Mouse (Mus musculus): ENCODE results near the gene Hist2h3b. TPM values are rescaled to one million over a fixed set of nuclear protein-coding genes. Genes with fewer than 3 reads are reported as not detected.
A peak's percentile ranks its signal among the peaks of the same experiment; 100 is the strongest.

Hist2h3b gene
- polyA plus RNA-seq, 1 experiment from 2014 or later: 17.2 TPM

- WGBS: 75% methylated on average over 5 of the region's 5 CpGs
- Histone ChIP-seq H3K27ac (ENCODE audit: low read length) (no peak overlapping the region), H3K4me2 (ENCODE audit: low read depth, low read length) (no peak overlapping the region), H3K9ac (ENCODE audit: low read length) (no peak overlapping the region), H3K4me3 (ENCODE audit: low read length) (no peak overlapping the region), H3K4me1 (ENCODE audit: control insufficient read depth, insufficient read depth, low read length) (no peaks in the 10 kb centered on the region), H3K27me3 (ENCODE audit: control insufficient read depth, insufficient read depth, low read length) (no peaks in the 10 kb centered on the region; the same call in 1 of the 2 replicates), H3K36me3 (ENCODE audit: control insufficient read depth, insufficient read depth) (no peaks in the 10 kb centered on the region), H3K9me3 (replicated peaks; ENCODE audit: control insufficient read depth, low read length) (no peaks in the 10 kb centered on the region)
- no peak for ATAC-seq (replicated peaks; ENCODE audit: extremely low read depth, insufficient read depth, low FRiP score)
Measured at GRCm38 (mm10) chr3:96255926-96256593, 12.4 kb upstream of the Hist2h3b start.

DNA sequence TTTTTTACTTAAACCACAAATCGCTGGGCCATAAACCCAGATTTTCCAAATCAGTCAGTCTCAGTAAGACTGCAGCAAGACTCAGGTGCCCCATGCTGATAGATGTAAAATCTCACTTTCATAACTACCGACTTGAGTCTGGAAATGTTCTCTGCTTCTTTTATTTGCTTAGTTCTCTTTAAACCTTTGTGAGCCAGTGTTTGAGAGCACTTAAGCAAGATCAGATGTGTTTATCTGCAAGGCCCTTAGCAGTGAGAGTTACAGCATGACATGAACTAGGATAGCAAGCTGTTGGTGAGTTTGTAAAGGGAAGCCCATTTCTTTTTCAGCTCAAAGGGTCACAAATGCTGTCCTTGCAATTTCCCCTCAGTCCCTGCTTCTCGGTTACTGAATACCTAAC is 11.3 kb upstream of the Hist2h3b start:
- H3K4me3 ChIP-seq (ENCODE audit: low read length): no peak overlapping the region
- H3K36me3 ChIP-seq (ENCODE audit: control insufficient read depth, insufficient read depth): no peaks in the 10 kb centered on the region
- H3K9ac ChIP-seq (ENCODE audit: low read length): no peak overlapping the region
- no peak overlapping the region for H3K27ac ChIP-seq (ENCODE audit: low read length)
- peaks cover 6% of the 10 kb centered on the region for H3K4me1 ChIP-seq (ENCODE audit: control insufficient read depth, insufficient read depth, low read length)
- H3K4me2 ChIP-seq (ENCODE audit: low read depth, low read length): no peak overlapping the region
- no peaks in the 10 kb centered on the region; the same call in 1 of the 2 replicates for H3K27me3 ChIP-seq (ENCODE audit: control insufficient read depth, insufficient read depth, low read length)
- WGBS: 59% methylated on average over 3 of the region's 3 CpGs
- no peak for ATAC-seq (replicated peaks; ENCODE audit: extremely low read depth, insufficient read depth, low FRiP score)
- no peaks in the 10 kb centered on the region for H3K9me3 ChIP-seq (replicated peaks; ENCODE audit: control insufficient read depth, low read length)

- H3K4me1 ChIP-seq (ENCODE audit: control insufficient read depth, insufficient read depth, low read length): peaks cover 17% of the 10 kb centered on the region
- no peak overlapping the region for H3K9ac ChIP-seq (ENCODE audit: low read length)
- WGBS: 83% methylated on average over 5 of the region's 5 CpGs
- H3K36me3 ChIP-seq (ENCODE audit: control insufficient read depth, insufficient read depth): no peaks in the 10 kb centered on the region
- no peak overlapping the region for H3K27ac ChIP-seq (ENCODE audit: low read length)
- no peak overlapping the region for H3K4me3 ChIP-seq (ENCODE audit: low read length)
- no peaks in the 10 kb centered on the region; the same call in 1 of the 2 replicates for H3K27me3 ChIP-seq (ENCODE audit: control insufficient read depth, insufficient read depth, low read length)
- no peak for ATAC-seq (replicated peaks; ENCODE audit: extremely low read depth, insufficient read depth, low FRiP score)
- no peaks in the 10 kb centered on the region for H3K9me3 ChIP-seq (replicated peaks; ENCODE audit: control insufficient read depth, low read length)
- H3K4me2 ChIP-seq (ENCODE audit: low read depth, low read length): no peak overlapping the region
Measured at GRCm38 (mm10) chr3:96260220-96260619, 8.2 kb upstream of the Hist2h3b start.

DNA sequence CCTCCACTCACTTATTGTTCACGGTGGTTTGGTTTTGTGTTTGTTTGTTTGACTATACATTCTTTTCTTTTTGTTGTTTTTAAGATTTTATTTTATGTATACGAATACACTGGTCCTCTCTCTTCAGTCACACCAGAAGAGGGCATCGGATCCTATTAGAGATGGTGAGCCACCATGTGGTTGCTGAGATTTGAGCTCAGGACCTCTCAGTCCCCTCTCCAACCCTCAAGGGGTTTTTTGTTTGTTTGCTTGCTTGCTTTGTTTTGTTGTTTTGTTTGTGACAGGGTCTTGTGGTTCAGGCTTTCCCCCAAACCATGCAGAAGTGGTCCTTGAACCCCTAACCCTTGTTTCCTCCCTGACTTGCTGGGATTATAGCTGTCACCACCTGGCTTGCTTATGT is 6.8 kb upstream of the Hist2h3b start:
- peak overlapping the region; percentile 87 for H3K9ac ChIP-seq (ENCODE audit: low read length)
- H3K27ac ChIP-seq (ENCODE audit: low read length): peak overlapping the region; percentile 98
- no peaks in the 10 kb centered on the region for H3K36me3 ChIP-seq (ENCODE audit: control insufficient read depth, insufficient read depth)
- H3K4me3 ChIP-seq (ENCODE audit: low read length): peak overlapping the region; percentile 71
- H3K4me2 ChIP-seq (ENCODE audit: low read depth, low read length): peak overlapping the region; percentile 91
- 55% methylated on average over 3 of the region's 3 CpGs for WGBS
- H3K9me3 ChIP-seq (replicated peaks; ENCODE audit: control insufficient read depth, low read length): no peaks in the 10 kb centered on the region
- ATAC-seq (replicated peaks; ENCODE audit: extremely low read depth, insufficient read depth, low FRiP score): no peak
- H3K27me3 ChIP-seq (ENCODE audit: control insufficient read depth, insufficient read depth, low read length): no peaks in the 10 kb centered on the region; the same call in 1 of the 2 replicates
- peaks cover 17% of the 10 kb centered on the region for H3K4me1 ChIP-seq (ENCODE audit: control insufficient read depth, insufficient read depth, low read length)

GRCm38 (mm10) chr3:96262216-96262875 is 6.1 kb upstream of the Hist2h3b start:
- no peaks in the 10 kb centered on the region for H3K36me3 ChIP-seq (ENCODE audit: control insufficient read depth, insufficient read depth)
- peak; percentile 84 for ATAC-seq (replicated peaks; ENCODE audit: extremely low read depth, insufficient read depth, low FRiP score)
- H3K9me3 ChIP-seq (replicated peaks; ENCODE audit: control insufficient read depth, low read length): no peaks in the 10 kb centered on the region
- H3K9ac ChIP-seq (ENCODE audit: low read length): peak overlapping the region; percentile 87
- peak overlapping the region; percentile 98 for H3K27ac ChIP-seq (ENCODE audit: low read length)
- no peaks in the 10 kb centered on the region; the same call in 1 of the 2 replicates for H3K27me3 ChIP-seq (ENCODE audit: control insufficient read depth, insufficient read depth, low read length)
- peak overlapping the region; percentile 71 for H3K4me3 ChIP-seq (ENCODE audit: low read length)
- peak overlapping the region; percentile 91 for H3K4me2 ChIP-seq (ENCODE audit: low read depth, low read length)
- WGBS: under 1% methylated on average over 19 of the region's 19 CpGs
- peaks cover 17% of the 10 kb centered on the region for H3K4me1 ChIP-seq (ENCODE audit: control insufficient read depth, insufficient read depth, low read length)

DNA sequence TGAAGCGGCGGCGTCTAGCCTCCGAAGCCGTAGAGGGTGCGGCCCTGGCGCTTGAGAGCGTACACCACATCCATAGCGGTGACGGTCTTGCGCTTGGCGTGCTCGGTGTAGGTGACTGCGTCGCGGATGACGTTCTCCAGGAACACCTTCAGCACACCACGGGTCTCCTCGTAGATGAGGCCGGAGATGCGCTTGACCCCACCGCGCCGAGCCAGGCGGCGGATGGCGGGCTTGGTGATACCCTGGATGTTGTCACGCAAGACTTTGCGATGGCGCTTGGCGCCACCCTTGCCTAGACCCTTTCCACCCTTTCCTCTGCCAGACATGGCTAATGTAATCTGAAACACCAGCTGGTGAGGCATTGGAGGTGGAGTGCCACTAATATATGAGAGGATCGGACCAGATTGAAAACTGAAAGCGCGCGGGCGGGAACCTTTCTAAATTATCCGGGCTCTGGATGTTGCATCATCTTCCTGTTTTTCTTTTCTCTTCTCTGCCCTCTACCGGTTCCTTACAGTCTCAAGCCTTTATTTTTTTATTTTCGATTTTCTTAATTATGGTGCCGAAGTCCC is 5.4 kb upstream of the Hist2h3b start, which contains the start of gene Hist2h4:
Gene Hist2h4, minus strand, starts transcription at position 333 of the 572 bp plus-strand sequence.
- H3K9ac ChIP-seq (ENCODE audit: low read length): peak within 1 kb of the TSS; percentile 87
- WGBS: under 1% methylated on average over 40 of the region's 40 CpGs
- H3K4me1 ChIP-seq (ENCODE audit: control insufficient read depth, insufficient read depth, low read length): peaks cover 17% of the 10 kb centered on the region
- H3K27ac ChIP-seq (ENCODE audit: low read length): peak within 1 kb of the TSS; percentile 98
- peak within 1 kb of the TSS; percentile 91 for H3K4me2 ChIP-seq (ENCODE audit: low read depth, low read length)
- H3K27me3 ChIP-seq (ENCODE audit: control insufficient read depth, insufficient read depth, low read length): no peaks in the 10 kb centered on the region; the same call in 1 of the 2 replicates
- H3K9me3 ChIP-seq (replicated peaks; ENCODE audit: control insufficient read depth, low read length): no peaks in the 10 kb centered on the region
- peak within 1 kb of the TSS; percentile 71 for H3K4me3 ChIP-seq (ENCODE audit: low read length)
- peak; percentile 85 for ATAC-seq (replicated peaks; ENCODE audit: extremely low read depth, insufficient read depth, low FRiP score)
- no peaks in the 10 kb centered on the region for H3K36me3 ChIP-seq (ENCODE audit: control insufficient read depth, insufficient read depth)

GRCm38 (mm10) chr3:96263558-96264403 is 4.7 kb upstream of the Hist2h3b start:
- H3K4me2 ChIP-seq (ENCODE audit: low read depth, low read length): peak overlapping the region; percentile 91
- no peaks in the 10 kb centered on the region; the same call in 1 of the 2 replicates for H3K27me3 ChIP-seq (ENCODE audit: control insufficient read depth, insufficient read depth, low read length)
- H3K4me3 ChIP-seq (ENCODE audit: low read length): peak overlapping the region; percentile 71
- ATAC-seq (replicated peaks; ENCODE audit: extremely low read depth, insufficient read depth, low FRiP score): peak; percentile 3; the same call in 1 of the 2 replicates
- peak overlapping the region; percentile 98 for H3K27ac ChIP-seq (ENCODE audit: low read length)
- H3K4me1 ChIP-seq (ENCODE audit: control insufficient read depth, insufficient read depth, low read length): peaks cover 19% of the 10 kb centered on the region
- H3K36me3 ChIP-seq (ENCODE audit: control insufficient read depth, insufficient read depth): no peaks in the 10 kb centered on the region
- peak overlapping the region; percentile 77 for H3K9ac ChIP-seq (ENCODE audit: low read length)
- 6% methylated on average over 27 of the region's 27 CpGs for WGBS
- H3K9me3 ChIP-seq (replicated peaks; ENCODE audit: control insufficient read depth, low read length): no peaks in the 10 kb centered on the region

GRCm38 (mm10) chr3:96264404-96264949 is 4.0 kb upstream of the Hist2h3b start:
- Histone ChIP-seq H3K4me1 (ENCODE audit: control insufficient read depth, insufficient read depth, low read length) (peaks cover 19% of the 10 kb centered on the region), H3K9ac (ENCODE audit: low read length) (peak overlapping the region; percentile 77), H3K4me3 (ENCODE audit: low read length) (peak overlapping the region; percentile 71), H3K36me3 (ENCODE audit: control insufficient read depth, insufficient read depth) (no peaks in the 10 kb centered on the region), H3K9me3 (replicated peaks; ENCODE audit: control insufficient read depth, low read length) (no peaks in the 10 kb centered on the region), H3K4me2 (ENCODE audit: low read depth, low read length) (peak overlapping the region; percentile 91), H3K27ac (ENCODE audit: low read length) (peak overlapping the region; percentile 98), H3K27me3 (ENCODE audit: control insufficient read depth, insufficient read depth, low read length) (no peaks in the 10 kb centered on the region; the same call in 1 of the 2 replicates)
- 79% methylated on average over 7 of the region's 7 CpGs for WGBS
- ATAC-seq (replicated peaks; ENCODE audit: extremely low read depth, insufficient read depth, low FRiP score): no peak

Data from heart, embryonic 16.5 days (tissue).